Mouse (Mus musculus) cerebellum, adult 11-12 months (tissue): ENCODE data around the gene Adgrg2.

ENCODE experiments used
- DNase-seq: peaks from one replicate; pipeline ENCODE4 v3.0.0; 2022

The Adgrg2 gene

GRCm38 (mm10) chrX:160390464-160390956 lies at the start of gene Adgrg2:
Gene Adgrg2 (plus strand): TSS chrX:160390690.
- DNase-seq: no peak

GRCm38 (mm10) chrX:160350995-160351394 lies 39.5 kb upstream of the Adgrg2 start:
- no peak for DNase-seq

GRCm38 (mm10) chrX:160351967-160352677 lies 38.4 kb upstream of the Adgrg2 start:
- DNase-seq: no peak

GRCm38 (mm10) chrX:160384748-160385501 lies 5.6 kb upstream of the Adgrg2 start:
- DNase-seq: no peak

- DNase-seq: no peak
Measured at GRCm38 (mm10) chrX:160385502-160385772, 5.1 kb upstream of the Adgrg2 start.

GRCm38 (mm10) chrX:160412930-160413453 lies 22.5 kb downstream of the Adgrg2 start:
- DNase-seq: no peak

- DNase-seq: no peak
Measured at GRCm38 (mm10) chrX:160413881-160414395, 23.4 kb downstream of the Adgrg2 start.

GRCm38 (mm10) chrX:160418397-160418796 lies 27.9 kb downstream of the Adgrg2 start:
- no peak for DNase-seq

- no peak for DNase-seq
Measured at GRCm38 (mm10) chrX:160423737-160424136, 33.2 kb downstream of the Adgrg2 start.

- no peak for DNase-seq
Measured at GRCm38 (mm10) chrX:160426486-160426885, 36.0 kb downstream of the Adgrg2 start.

GRCm38 (mm10) chrX:160426930-160427329 lies 36.4 kb downstream of the Adgrg2 start:
- DNase-seq: no peak

GRCm38 (mm10) chrX:160432192-160432591 lies 41.7 kb downstream of the Adgrg2 start:
- no peak for DNase-seq

GRCm38 (mm10) chrX:160441272-160441671 lies 50.8 kb downstream of the Adgrg2 start:
- no peak for DNase-seq

- no peak for DNase-seq
Measured at GRCm38 (mm10) chrX:160448351-160448750, 57.9 kb downstream of the Adgrg2 start.

GRCm38 (mm10) chrX:160449363-160449762 lies 58.9 kb downstream of the Adgrg2 start:
- no peak for DNase-seq

- DNase-seq: no peak
Measured at GRCm38 (mm10) chrX:160455686-160456085, 65.2 kb downstream of the Adgrg2 start.

- DNase-seq: no peak
Measured at GRCm38 (mm10) chrX:160471257-160471786, 80.8 kb downstream of the Adgrg2 start.

- no peak for DNase-seq
Measured at GRCm38 (mm10) chrX:160489784-160490183, 99.3 kb downstream of the Adgrg2 start.

- DNase-seq: no peak
Measured at GRCm38 (mm10) chrX:160494333-160494732, 103.8 kb downstream of the Adgrg2 start.

- no peak for DNase-seq
Measured at GRCm38 (mm10) chrX:160494921-160495320, 104.4 kb downstream of the Adgrg2 start.

- DNase-seq: no peak
Measured at GRCm38 (mm10) chrX:160496473-160496872, 106.0 kb downstream of the Adgrg2 start.

- DNase-seq: no peak
Measured at GRCm38 (mm10) chrX:160501095-160501494, 110.6 kb downstream of the Adgrg2 start.

GRCm38 (mm10) chrX:160501687-160502047 lies 111.2 kb downstream of the Adgrg2 start:
- no peak for DNase-seq
